Mouse (Mus musculus): ENCODE measurements around the gene Myrf. TPM values are rescaled to one million over a fixed set of nuclear protein-coding genes. Genes with fewer than 3 reads are reported as not detected.
A peak's percentile ranks its signal among the peaks of the same experiment; 100 is the strongest.

Gene Myrf
- 15.0 and 15.9 TPM in 2 replicates for polyA plus RNA-seq (2011; ENCODE audit: insufficient read depth, insufficient read length, low read depth, missing spikeins)

DNA sequence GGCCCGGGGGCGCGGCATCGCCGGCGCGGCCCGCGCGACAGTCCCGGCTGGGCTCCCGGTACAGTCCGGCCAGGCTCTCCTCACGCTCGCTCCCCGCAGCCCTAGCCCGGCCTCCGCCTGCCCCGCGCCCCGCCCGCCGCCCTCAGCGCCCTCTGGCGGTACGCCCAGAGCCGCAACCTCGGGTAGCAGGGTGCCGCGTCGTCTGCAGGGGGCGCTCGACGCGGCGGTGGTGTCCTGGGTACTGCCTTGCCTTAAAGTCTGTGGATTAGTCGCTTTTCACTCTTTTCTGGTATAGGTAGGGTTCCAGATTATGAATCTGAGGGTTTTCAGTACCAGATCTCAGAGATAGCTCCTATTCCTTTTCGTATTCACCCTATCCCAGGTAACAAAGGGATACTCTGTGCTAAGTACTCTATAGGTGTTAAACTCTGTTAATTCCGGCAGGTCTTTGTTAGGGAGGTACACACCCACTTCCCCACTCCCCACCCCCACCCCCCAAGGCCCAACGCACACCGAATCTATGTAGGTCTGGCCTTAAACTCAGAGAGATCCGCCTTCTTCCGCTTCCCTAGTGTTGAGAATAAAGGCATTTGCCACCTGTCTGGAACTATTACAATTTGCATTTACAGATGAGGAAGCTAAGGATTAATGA is at the start of gene Myrf:
Gene Myrf (minus strand): TSS at position 95 of the 652 bp plus-strand sequence.
- H3K27me3 ChIP-seq (ENCODE audit: control insufficient read depth, insufficient read depth, low read length, poor library complexity, severe bottlenecking), result no peaks in the 10 kb centered on the region
- no peaks in the 10 kb centered on the region for H3K9me3 ChIP-seq (replicated peaks; ENCODE audit: control insufficient read depth, insufficient read depth, low read length, poor library complexity, severe bottlenecking)
- H3K36me3 ChIP-seq (ENCODE audit: control insufficient read depth, insufficient read depth, low read length, poor library complexity, severe bottlenecking), result no peaks in the 10 kb centered on the region
- TF ChIP-seq CTCF (IDR thresholded peaks at IDR 0.05; ENCODE audit: low read depth, low read length), result peak; percentile 98
- no peak for TF ChIP-seq POLR2A (IDR thresholded peaks at IDR 0.05; ENCODE audit: insufficient read depth, low read length)
- TF ChIP-seq EP300 (IDR thresholded peaks at IDR 0.05; ENCODE audit: insufficient read depth, low read depth, low read length), result peak; percentile 58; the same call in 1 of the 2 replicates
- peak within 1 kb of the TSS; percentile 20; the same call in 1 of the 2 replicates for H3K27ac ChIP-seq (ENCODE audit: insufficient read depth, low read length)
- peaks cover 2% of the 10 kb centered on the region for H3K4me1 ChIP-seq (ENCODE audit: control insufficient read depth, insufficient read depth, low read length)
- H3K4me3 ChIP-seq (ENCODE audit: low read depth, low read length), result peak within 1 kb of the TSS; percentile 70
- peak within 1 kb of the TSS; percentile 65 for H3K9ac ChIP-seq (ENCODE audit: low read depth, poor library complexity, severe bottlenecking)

DNA sequence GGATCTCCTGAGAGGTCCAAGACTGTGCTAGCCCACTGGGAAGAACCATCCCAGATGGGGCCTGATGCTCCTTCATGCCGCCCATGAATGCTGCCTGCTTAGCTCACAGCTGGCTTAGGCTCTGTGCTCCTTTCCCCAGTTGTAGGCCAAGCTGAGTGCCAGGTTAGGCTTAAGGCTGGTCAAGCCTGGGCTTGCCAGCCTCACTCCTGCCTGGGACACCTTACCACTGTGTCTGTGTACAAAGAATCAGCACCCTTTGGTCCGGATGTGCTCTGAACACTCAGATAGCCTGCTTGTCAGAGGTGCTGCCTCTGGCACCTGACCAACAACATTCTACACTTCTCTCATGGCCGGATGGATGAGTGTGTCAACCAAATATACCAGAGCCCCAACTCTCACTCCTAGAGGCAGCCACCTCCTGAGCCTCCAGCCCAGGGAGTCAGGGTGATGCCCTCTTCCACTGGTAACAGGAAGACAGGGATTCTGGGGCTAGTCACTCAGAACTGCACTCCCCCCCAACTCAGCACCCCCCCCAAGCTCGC is 49.1 kb upstream of the Myrf start:
- Histone ChIP-seq H3K36me3 (ENCODE audit: control insufficient read depth, insufficient read depth, low read length, poor library complexity, severe bottlenecking) (no peaks in the 10 kb centered on the region), H3K27me3 (ENCODE audit: control insufficient read depth, insufficient read depth, low read length, poor library complexity, severe bottlenecking) (no peaks in the 10 kb centered on the region), H3K4me1 (ENCODE audit: control insufficient read depth, insufficient read depth, low read length) (no peaks in the 10 kb centered on the region), H3K9ac (ENCODE audit: low read depth, poor library complexity, severe bottlenecking) (no peak overlapping the region), H3K4me3 (ENCODE audit: low read depth, low read length) (no peak overlapping the region), H3K9me3 (replicated peaks; ENCODE audit: control insufficient read depth, insufficient read depth, low read length, poor library complexity, severe bottlenecking) (no peaks in the 10 kb centered on the region), H3K27ac (ENCODE audit: insufficient read depth, low read length) (no peak overlapping the region)
- TF ChIP-seq POLR2A (IDR thresholded peaks at IDR 0.05; ENCODE audit: insufficient read depth, low read length) (no peak), CTCF (IDR thresholded peaks at IDR 0.05; ENCODE audit: low read depth, low read length) (no peak), EP300 (IDR thresholded peaks at IDR 0.05; ENCODE audit: insufficient read depth, low read depth, low read length) (no peak)

DNA sequence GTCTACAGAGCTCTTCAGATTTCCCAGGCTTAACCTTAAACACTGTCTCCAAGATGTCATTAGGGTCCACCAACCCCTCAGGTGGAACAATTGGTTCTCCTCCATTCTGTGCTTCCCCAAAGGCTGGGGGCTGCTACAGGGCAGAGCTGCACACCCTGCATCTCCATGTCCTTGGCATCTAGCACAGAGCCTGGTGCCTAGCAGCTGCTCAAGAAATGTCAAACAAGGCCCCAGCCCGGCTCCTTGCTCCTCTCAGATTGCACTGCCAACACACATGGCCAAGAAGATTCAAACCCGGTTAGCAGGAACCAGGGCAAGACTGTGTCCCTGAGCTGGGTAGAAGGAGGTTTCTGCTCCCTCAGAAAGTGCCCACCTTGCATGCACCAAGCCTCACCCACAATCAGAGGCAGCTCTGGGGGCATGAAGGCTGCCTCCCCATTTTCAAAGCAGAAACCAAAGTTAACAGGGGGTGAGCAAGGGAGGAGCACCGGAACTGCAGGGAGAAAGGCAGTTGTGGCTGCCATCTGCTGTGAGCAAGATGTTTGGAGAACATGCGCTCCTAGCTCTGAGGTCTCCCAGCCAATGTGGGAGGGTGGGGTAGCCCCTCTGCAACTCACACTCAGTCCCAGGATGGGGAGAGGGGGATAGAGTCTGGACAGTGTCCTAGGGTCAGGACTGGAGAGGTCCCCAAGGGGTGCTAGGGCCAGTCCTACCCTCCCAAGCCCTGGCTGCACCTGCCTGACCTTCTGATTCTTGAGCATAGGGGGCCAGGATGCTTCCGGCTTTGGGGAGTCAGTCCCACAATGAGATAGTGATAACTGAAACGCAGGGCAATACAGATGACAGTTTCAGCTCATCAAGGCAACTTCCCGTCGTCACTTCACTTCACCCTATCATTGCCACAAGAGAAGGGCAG is 47.8 kb upstream of the Myrf start:
- Histone ChIP-seq H3K4me3 (ENCODE audit: low read depth, low read length) (no peak overlapping the region), H3K27me3 (ENCODE audit: control insufficient read depth, insufficient read depth, low read length, poor library complexity, severe bottlenecking) (no peaks in the 10 kb centered on the region), H3K9me3 (replicated peaks; ENCODE audit: control insufficient read depth, insufficient read depth, low read length, poor library complexity, severe bottlenecking) (no peaks in the 10 kb centered on the region), H3K27ac (ENCODE audit: insufficient read depth, low read length) (no peak overlapping the region), H3K9ac (ENCODE audit: low read depth, poor library complexity, severe bottlenecking) (no peak overlapping the region), H3K4me1 (ENCODE audit: control insufficient read depth, insufficient read depth, low read length) (no peaks in the 10 kb centered on the region), H3K36me3 (ENCODE audit: control insufficient read depth, insufficient read depth, low read length, poor library complexity, severe bottlenecking) (no peaks in the 10 kb centered on the region)
- no peak for TF ChIP-seq CTCF (IDR thresholded peaks at IDR 0.05; ENCODE audit: low read depth, low read length)
- TF ChIP-seq EP300 (IDR thresholded peaks at IDR 0.05; ENCODE audit: insufficient read depth, low read depth, low read length), result no peak
- no peak for TF ChIP-seq POLR2A (IDR thresholded peaks at IDR 0.05; ENCODE audit: insufficient read depth, low read length)

DNA sequence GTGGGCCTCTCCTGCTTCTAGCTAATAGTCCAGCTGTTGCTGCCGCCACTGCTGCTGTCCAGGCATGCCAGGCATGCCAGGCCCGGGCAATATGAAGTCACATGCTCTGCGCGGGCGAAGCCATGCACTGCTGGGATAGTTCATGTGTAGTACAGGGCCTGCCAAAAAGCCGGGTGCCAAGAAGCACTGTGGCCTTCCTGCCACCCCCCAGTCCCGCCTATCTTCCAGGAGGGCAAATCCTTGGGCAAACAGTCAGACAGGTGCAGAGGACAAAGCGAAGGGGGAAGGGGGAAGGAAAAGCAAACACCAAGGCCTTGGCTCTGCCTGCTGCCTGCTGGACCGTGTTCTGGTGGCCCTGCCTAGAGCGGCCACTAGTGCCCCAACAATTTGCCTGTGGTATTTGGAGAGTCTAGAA is 45.9 kb upstream of the Myrf start:
- Histone ChIP-seq H3K27me3 (ENCODE audit: control insufficient read depth, insufficient read depth, low read length, poor library complexity, severe bottlenecking) (no peaks in the 10 kb centered on the region), H3K4me1 (ENCODE audit: control insufficient read depth, insufficient read depth, low read length) (no peaks in the 10 kb centered on the region), H3K9ac (ENCODE audit: low read depth, poor library complexity, severe bottlenecking) (no peak overlapping the region), H3K36me3 (ENCODE audit: control insufficient read depth, insufficient read depth, low read length, poor library complexity, severe bottlenecking) (no peaks in the 10 kb centered on the region), H3K9me3 (replicated peaks; ENCODE audit: control insufficient read depth, insufficient read depth, low read length, poor library complexity, severe bottlenecking) (no peaks in the 10 kb centered on the region), H3K4me3 (ENCODE audit: low read depth, low read length) (no peak overlapping the region), H3K27ac (ENCODE audit: insufficient read depth, low read length) (no peak overlapping the region)
- TF ChIP-seq CTCF (IDR thresholded peaks at IDR 0.05; ENCODE audit: low read depth, low read length), result no peak

DNA sequence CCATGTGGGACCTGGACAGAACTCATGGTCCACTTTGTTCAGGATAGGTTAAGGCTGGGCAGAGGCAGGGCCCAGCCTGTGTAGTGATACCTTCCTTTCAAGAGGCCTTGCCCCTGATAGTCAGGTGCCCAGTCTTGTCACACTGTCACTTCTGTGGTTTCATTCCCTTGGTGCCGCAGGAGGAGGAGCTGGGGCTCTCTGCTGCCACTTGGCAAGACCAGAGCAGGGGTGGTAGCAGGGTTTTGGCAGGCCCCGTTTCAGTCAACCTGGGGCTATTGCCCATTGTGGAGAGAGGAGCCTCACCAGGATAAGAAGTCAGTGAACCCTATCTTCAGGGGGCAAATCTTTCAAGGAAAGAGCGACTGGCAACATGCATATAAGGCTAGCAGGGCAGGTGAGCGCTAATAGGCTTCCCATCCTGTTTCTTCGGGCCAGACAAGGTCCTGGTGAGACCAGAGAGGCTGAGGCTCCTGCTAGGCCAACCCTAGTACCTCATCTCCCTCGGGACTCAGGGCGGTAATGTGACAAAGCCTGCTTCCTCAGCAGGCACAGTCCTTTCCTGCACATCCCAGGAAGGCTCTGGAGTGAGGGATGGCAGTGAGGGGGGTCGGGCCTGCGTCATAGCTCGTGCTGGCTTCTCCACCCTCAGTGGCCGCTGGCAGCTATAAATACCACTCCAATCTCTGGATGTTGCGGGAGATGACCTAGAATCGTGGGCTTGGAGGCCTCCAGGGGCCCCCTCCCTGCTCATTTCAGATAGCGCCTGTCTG is 40.4 kb upstream of the Myrf start:
- no peaks in the 10 kb centered on the region for H3K36me3 ChIP-seq (ENCODE audit: control insufficient read depth, insufficient read depth, low read length, poor library complexity, severe bottlenecking)
- no peaks in the 10 kb centered on the region for H3K27me3 ChIP-seq (ENCODE audit: control insufficient read depth, insufficient read depth, low read length, poor library complexity, severe bottlenecking)
- no peak overlapping the region for H3K27ac ChIP-seq (ENCODE audit: insufficient read depth, low read length)
- H3K4me1 ChIP-seq (ENCODE audit: control insufficient read depth, insufficient read depth, low read length), result peaks cover 19% of the 10 kb centered on the region
- no peaks in the 10 kb centered on the region for H3K9me3 ChIP-seq (replicated peaks; ENCODE audit: control insufficient read depth, insufficient read depth, low read length, poor library complexity, severe bottlenecking)
- H3K4me3 ChIP-seq (ENCODE audit: low read depth, low read length), result no peak overlapping the region
- H3K9ac ChIP-seq (ENCODE audit: low read depth, poor library complexity, severe bottlenecking), result no peak overlapping the region
- no peak for TF ChIP-seq POLR2A (IDR thresholded peaks at IDR 0.05; ENCODE audit: insufficient read depth, low read length)
- TF ChIP-seq CTCF (IDR thresholded peaks at IDR 0.05; ENCODE audit: low read depth, low read length), result no peak
- TF ChIP-seq EP300 (IDR thresholded peaks at IDR 0.05; ENCODE audit: insufficient read depth, low read depth, low read length), result no peak

All from ES-Bruce4 (cell line).